Mouse (Mus musculus) C2C12 (cell line): ENCODE results near the gene Vwa3a.

ENCODE experiments used
- CEBPB ChIP-seq: IDR thresholded peaks from one replicate; pipeline ENCODE4 v1.6.1; 2011; ENCODE audit warnings: low read depth, mild to moderate bottlenecking, control low read depth, moderate library complexity
- CTCF ChIP-seq: IDR thresholded peaks from one replicate; pipeline ENCODE4 v1.5.1; 2011; ENCODE audit not compliant: control insufficient read depth, insufficient read depth, insufficient read length
- MAX ChIP-seq: IDR thresholded peaks from one replicate; pipeline ENCODE4 v1.6.1; 2011; ENCODE audit warnings: mild to moderate bottlenecking, control low read depth
- MYOD1 ChIP-seq: IDR thresholded peaks from one replicate; pipeline ENCODE4 v1.6.1; 2011; ENCODE audit warnings: low read depth; ENCODE audit not compliant: control insufficient read depth, insufficient read length
- MYOG ChIP-seq: IDR thresholded peaks from one replicate; pipeline ENCODE4 v1.6.1; 2011; ENCODE audit not compliant: control insufficient read depth, insufficient read length; ENCODE audit errors: extremely low read depth
- USF1 ChIP-seq: IDR thresholded peaks from one replicate; pipeline ENCODE4 v1.6.1; 2011; ENCODE audit warnings: low read depth, mild to moderate bottlenecking, control low read depth, moderate library complexity

GRCm38 (mm10) chr7:120744606-120745005 lies 5.5 kb downstream of the Vwa3a start:
- TF ChIP-seq CTCF (no peak), MAX (no peak), MYOD1 (no peak), MYOG (no peak), CEBPB (no peak), USF1 (no peak)
